Mouse (Mus musculus): ENCODE measurements around the gene Trak2. TPM values are rescaled to one million over a fixed set of nuclear protein-coding genes. Genes with fewer than 3 reads are reported as not detected.
A peak's percentile ranks its signal among the peaks of the same experiment; 100 is the strongest.
"Not testable (repeated sequence)": the region's sequence is repeated elsewhere in the genome, so short reads cannot be mapped to it uniquely, and the experiment has no call there.

Trak2 gene
- polyA plus RNA-seq, 1 experiment: 14.2 TPM

- DNase-seq (ENCODE audit: low spot score): peak; percentile 47
These were observed 83.2 kb downstream of the Trak2 start for GRCm38 (mm10) chr1:58889826-58890546.

GRCm38 (mm10) chr1:58885646-58886045 is 87.6 kb downstream of the Trak2 start:
- DNase-seq (ENCODE audit: low spot score): no peak

- not testable (repeated sequence) for DNase-seq (ENCODE audit: low spot score)
These were observed 90.0 kb downstream of the Trak2 start for GRCm38 (mm10) chr1:58883279-58883678.

- DNase-seq (ENCODE audit: low spot score): not testable (repeated sequence)
These were observed 93.9 kb downstream of the Trak2 start for GRCm38 (mm10) chr1:58879291-58879690.

- DNase-seq (ENCODE audit: low spot score): not testable (repeated sequence)
These were observed 96.7 kb downstream of the Trak2 start for GRCm38 (mm10) chr1:58876500-58876899.

- not testable (repeated sequence) for DNase-seq (ENCODE audit: low spot score)
These were observed 112.6 kb downstream of the Trak2 start for GRCm38 (mm10) chr1:58860586-58860985.

GRCm38 (mm10) chr1:58859738-58860365 is 113.4 kb downstream of the Trak2 start:
- not testable (repeated sequence) for DNase-seq (ENCODE audit: low spot score)

- not testable (repeated sequence) for DNase-seq (ENCODE audit: low spot score)
These were observed 114.1 kb downstream of the Trak2 start for GRCm38 (mm10) chr1:58859131-58859530.

GRCm38 (mm10) chr1:58856811-58857210 is 116.4 kb downstream of the Trak2 start:
- not testable (repeated sequence) for DNase-seq (ENCODE audit: low spot score)

Other genes with a start within 250 kb of the Trak2 start
- 16.2 and 20.7 TPM in 2 replicates for gene Casp8, start 178.1 kb downstream of the Trak2 start, polyA plus RNA-seq (2012; rRNA removed)
- 11.9 and 12.6 TPM in 2 replicates for gene Stradb, start 92 bp upstream of the Trak2 start, polyA plus RNA-seq (2012; rRNA removed)
- gene C2cd6, start 121.5 kb upstream of the Trak2 start, polyA plus RNA-seq (2012; rRNA removed): not detected in 2 replicates
- gene Tmem237, start 147.0 kb upstream of the Trak2 start, polyA plus RNA-seq (2012; rRNA removed): 18.2 and 24.5 TPM in 2 replicates
- gene Mpp4, start 190.0 kb upstream of the Trak2 start, polyA plus RNA-seq (2012; rRNA removed): 0.74 and 0.95 TPM in 2 replicates